Mouse (Mus musculus) kidney, postnatal 4 days (tissue): ENCODE data around the gene Cbx1.
"Not testable (repeated sequence)": the region's sequence is repeated elsewhere in the genome, so short reads cannot be mapped to it uniquely, and the experiment has no call there.

Experiments
- DNase-seq, 2 experiments: peaks; one replicate each; pipeline ENCODE4 v3.0.0; 2021; ENCODE audit warnings: mixed read lengths in 2 of 2

Cbx1 gene

GRCm38 (mm10) chr11:96776068-96776467 lies 12.9 kb upstream of the Cbx1 start:
- DNase-seq = peak in 1 of 2 experiments; percentile 56

DNA sequence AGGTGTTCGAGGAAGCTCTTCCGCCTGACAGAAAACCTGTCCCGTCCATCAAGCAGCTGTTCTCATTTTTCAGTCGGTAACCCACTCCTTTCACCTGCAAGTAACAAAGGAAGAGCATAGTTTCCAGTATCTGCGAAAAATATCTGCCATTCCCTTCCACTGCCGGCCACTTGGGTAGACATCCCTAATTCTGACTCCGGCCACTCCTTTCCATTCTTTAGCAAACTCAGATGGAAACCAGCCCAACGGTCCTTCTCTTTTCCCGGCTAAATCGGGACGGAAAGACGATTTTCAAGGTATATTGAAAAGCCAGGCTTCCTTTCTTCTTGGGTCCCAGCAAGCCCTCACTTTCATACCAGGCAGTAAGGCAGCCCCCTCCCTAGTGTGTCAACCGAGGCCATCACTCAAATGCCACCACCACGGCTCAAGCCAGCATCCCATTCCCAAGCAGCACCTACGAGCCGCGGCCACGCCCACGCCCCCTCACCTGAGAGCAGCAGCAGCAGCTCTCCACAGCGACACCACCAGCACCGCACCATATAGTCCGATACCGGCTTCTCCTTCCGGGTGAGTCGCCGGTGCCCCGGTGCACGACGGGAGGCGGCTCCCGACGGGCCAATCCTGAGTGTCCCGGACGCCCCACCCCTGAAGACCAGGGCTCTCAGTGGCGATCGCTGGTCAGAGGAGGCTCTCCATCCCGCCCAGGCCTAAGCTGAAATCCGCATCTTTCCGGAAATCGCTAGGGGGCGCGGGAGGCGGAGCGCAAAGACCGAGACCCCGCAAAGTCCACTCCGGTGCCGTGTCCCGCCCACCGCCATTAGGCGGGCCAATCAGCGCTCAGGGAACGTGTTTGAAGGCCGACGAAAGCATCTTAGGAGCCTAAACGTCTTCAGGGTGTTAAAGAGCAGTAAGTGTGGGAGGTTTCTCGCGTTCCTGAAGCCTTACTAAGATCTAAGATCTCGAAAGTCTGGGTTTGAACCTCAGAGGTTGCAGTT lies 11.7 kb upstream of the Cbx1 start, which contains the start of gene Snx11:
Gene Snx11 (minus strand): TSS at position 592 of the 995 bp plus-strand sequence.
- peak; percentile 100 for DNase-seq

DNA sequence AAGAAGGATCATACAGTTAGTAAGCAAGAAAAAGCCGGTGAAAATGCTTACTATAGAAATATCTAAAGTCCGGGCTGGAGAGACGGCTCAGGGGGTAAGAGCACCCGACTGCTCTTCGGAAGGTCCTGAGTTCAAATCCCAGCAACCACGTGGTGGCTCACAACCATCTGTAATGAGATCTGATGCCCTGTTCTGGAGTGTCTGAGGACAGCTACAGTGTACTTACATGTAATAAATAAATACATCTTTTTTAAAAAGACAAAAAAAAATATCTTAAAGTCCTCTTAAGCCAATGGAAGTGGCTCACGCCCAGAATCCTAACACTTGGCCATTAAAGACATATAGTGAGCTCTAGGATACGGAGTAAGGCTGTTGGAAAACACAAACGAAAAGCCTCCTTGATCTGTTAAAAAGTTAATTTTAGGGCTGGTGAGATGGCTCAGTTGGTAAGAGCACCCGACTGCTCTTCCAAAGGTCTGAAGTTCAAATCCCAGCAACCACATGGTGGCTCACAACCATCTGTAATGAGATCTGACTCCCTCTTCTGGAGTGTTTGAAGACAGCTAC lies 10.8 kb upstream of the Cbx1 start:
- DNase-seq = not testable (repeated sequence)

DNA sequence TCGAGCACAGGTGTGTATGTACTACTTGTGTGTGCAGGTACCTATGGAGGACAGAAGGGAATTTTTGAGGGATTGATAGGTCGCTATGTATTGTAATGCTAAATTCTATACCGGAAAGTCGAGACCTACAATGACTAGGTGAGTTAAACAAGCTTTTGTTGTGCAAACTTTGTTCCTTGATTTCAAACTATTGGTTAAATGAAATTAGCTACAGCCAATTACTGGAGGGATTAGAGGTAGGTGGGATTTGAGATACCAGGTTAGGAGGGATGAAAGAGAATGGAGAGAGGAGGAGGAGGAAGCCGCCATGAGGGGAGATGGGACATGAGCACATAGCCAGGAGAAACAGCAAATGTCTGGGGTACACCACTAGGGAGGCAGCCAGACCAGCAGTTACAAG lies 8.6 kb upstream of the Cbx1 start:
- no peak for DNase-seq

DNA sequence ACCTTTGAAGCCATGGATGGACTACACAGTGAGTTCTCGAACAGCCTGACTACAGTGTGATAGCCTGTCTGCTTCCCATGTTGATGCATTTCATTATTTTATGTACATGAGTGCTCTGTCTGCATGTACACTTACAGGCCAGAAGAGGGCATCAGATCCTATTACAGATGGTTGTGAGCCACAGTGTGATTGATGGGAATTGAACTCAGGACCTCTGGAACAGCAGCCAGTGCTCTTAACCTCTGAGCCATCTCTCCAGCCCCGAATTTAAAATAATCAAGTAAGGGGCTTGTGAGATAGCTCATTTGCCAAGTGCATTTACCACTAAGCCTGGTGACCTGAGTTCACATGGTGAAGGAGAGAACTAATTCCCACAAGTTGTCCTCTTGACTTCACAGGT lies 7.5 kb upstream of the Cbx1 start:
- no peak for DNase-seq

GRCm38 (mm10) chr11:96784847-96785246 lies 4.1 kb upstream of the Cbx1 start:
- DNase-seq = peak; percentile 92

GRCm38 (mm10) chr11:96786731-96787450 lies 2.0 kb upstream of the Cbx1 start:
- no peak for DNase-seq

DNA sequence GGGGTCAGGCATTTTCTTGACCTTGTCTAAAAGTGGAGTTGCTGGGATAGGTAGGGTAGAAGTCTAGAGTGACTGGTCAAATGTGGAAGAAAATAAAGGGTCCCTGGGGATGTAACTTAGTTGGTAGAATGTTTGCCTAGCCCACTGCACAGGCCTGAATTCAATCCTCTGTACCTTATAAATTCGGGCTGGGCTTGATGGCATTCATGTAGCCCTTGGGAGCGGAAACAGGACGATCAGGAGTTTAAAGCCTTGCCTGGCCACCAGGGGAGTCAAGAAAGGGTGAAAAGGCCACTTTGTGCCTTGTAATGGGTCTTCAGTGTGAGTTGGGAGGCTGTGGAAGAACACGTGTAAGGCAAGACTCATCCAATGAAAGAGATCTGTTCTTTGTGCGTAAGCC lies 1.1 kb downstream of the Cbx1 start:
- DNase-seq = peak in 1 of 2 experiments; percentile 28

GRCm38 (mm10) chr11:96790681-96791080 lies 1.8 kb downstream of the Cbx1 start:
- DNase-seq = no peak

- DNase-seq = no peak
These were observed 6.6 kb downstream of the Cbx1 start for GRCm38 (mm10) chr11:96795491-96795890.

DNA sequence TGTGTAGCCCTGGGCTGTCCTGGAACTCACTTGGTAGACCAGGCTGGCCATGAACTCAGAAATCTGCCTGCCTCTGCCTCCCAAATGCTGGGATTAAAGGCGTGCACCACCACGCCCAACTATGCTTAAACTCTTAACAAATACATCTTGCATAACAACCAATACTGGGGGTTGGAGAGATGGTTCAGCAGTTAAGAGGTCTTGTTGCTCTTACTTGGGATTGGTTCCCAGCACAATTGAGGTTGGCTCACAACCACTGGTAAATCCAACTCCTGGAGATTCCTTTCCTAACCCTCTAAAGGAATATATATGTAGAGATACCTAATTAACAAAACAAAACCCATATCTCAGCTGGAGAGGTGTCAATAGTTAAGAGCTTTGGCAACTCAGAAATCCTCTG lies 7.2 kb downstream of the Cbx1 start:
- DNase-seq = no peak

- DNase-seq = peak in 1 of 2 experiments; percentile 31
These were observed 7.7 kb downstream of the Cbx1 start for GRCm38 (mm10) chr11:96796586-96796985.

DNA sequence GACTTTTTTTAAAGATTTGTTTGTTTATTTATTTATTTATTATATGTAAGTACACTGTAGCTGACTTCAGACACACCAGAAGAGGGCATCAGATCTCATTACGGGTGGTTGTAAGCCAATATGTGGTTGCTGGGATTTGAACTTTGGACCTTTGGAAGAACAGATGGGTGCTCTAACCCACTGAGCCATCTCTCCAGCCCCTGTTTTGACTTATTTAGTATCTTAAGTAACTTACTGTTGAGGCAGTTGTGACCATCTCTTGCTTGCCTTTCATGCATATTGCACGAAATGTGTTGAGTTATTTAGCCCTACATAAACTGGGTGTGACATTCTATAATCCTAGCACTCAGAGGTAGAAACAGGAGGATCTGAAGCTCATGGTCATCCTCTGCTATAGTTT lies 10.6 kb downstream of the Cbx1 start:
- no peak for DNase-seq

DNA sequence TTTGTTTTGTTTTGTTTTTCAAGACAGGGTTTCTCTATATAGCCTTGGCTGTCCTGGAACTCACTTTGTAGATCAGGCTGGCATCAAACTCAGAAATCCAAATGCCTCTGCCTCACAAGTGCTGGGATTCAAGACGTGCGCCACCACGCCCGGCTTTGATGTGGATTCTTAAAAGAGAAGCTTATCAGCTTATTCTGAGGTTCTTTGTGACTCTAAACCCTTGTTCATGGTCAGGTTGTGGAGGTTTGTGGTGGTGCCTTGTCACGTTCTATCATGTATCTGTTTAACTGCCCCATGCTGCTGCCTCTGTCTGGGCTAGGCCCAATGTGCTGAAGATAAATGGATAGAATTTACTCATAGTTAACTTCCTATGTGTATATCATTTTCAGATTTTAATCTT lies 16.7 kb downstream of the Cbx1 start:
- no peak for DNase-seq

DNA sequence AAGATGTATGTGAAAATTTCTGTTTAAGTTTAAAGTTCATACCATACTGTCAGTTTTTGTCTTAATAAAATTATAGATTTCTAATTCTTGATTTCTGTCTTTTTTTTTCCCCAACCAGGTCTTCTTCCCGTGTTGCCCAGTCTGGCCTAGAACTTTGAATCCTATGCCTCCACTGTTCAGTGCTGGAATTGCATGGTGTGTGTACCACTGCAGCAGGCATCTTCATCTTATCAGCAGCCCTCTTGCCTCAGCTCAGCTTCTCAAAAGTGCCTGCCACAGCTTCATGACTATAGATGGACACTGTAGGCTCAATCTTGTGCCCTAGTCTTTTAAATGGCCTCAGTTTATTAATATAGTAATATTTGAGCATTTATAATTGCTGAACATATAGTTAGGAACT lies 19.1 kb downstream of the Cbx1 start:
- no peak for DNase-seq

- DNase-seq = no peak
These were observed 20.8 kb downstream of the Cbx1 start for GRCm38 (mm10) chr11:96809562-96810235.

DNA sequence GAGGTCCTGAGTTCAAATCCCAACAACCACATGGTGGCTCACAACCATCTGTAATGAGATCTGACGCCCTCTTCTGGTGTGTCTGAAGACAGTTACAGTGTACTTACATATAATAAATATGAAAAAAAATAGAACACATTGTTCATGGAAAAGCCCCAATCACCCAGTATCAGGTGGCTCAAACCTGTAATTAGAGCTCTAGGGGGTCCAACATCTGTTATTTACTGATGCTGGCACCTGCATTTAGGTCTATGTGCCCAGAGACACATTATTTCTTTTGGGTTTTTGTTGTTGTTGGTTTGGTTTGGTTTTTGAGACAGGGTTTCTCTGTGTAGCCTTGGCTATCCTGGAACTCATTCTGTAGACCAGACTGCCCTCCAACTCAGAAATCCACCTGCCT lies 22.3 kb downstream of the Cbx1 start:
- not testable (repeated sequence) for DNase-seq

DNA sequence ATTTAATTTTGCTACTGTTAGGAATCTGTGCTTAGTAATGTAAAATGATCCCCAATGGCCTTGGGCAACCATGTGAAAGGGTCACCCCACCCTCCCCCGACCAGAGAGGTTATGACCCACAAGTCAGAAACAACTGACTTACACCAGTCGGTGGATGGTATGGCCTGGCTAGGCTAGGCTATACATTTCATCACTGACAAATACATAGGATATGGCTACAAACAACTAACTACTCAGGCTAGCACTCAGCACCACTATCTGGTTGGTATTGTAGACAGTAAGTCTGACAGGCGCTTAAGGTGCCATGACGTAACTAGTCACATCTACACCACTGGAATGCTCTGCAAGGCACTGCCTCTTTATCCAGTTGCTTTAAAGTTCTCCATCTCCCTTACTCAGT lies 24.5 kb downstream of the Cbx1 start:
- DNase-seq = no peak

GRCm38 (mm10) chr11:96813920-96814319 lies 25.0 kb downstream of the Cbx1 start:
- DNase-seq = no peak

DNA sequence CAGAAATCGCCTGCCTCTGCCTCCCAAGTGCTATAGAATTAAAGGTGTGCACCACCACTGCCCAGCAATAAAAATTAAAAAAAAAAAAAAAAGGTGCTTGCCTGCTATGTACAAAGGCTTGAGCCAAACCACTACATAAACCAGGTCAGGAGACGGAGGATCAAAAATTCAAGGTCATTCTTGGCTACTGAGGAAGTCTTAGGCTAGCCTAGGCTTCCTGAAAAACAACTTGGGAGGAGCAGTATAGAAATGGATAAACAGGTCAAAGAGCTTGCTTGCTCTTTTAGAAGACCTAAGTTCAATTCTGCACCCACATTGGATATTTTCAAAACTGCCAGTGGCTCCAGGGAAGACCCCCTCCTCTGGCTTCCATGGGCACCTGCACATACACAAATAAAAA lies 25.5 kb downstream of the Cbx1 start:
- DNase-seq = no peak

DNA sequence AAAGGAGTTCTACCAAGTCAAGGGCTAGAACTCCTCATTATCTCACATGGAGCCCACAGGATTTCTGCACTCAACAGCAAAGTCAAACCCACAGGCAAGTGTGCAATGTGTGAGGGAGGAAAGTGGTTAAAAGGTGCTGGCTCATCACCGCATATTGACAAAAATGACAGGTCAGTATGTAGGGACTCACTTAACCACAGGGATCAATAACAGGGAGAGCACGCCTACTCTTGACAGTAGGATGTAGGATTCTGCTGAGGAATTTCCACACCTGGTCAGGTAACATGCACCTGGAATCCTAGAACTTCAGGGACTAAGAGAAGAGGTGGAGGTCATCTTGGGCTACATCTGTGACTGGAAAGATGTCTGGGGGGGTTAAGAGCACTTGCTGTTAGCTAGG lies 27.0 kb downstream of the Cbx1 start:
- no peak for DNase-seq

DNA sequence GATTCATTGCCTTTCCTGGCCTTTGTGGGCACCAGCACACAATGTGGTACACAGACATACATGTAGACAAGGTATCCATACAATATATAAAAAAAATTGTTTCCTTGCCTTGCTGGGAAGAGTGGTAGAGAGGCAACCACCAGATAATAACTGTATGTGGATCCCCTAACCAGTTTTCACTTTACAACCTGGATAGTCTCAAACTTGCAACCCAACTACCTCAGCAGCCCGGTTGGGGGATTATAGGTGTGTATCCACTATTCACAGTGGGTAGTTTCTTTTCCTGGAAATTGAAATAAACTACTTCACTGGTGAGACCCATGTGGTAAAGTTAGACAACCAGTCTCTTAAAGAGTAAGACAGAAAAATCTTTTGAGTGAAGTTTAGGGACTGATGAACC lies 27.6 kb downstream of the Cbx1 start:
- DNase-seq = no peak

- no peak for DNase-seq
These were observed 28.1 kb downstream of the Cbx1 start for GRCm38 (mm10) chr11:96816979-96817378.
